Mouse (Mus musculus) heart, adult 18-20 months (tissue): Measurements from ENCODE around the gene Prepl. TPM values are rescaled to one million over a fixed set of nuclear protein-coding genes. Genes with fewer than 3 reads are reported as not detected.
A peak's percentile ranks its signal among the peaks of the same experiment; 100 is the strongest.

Experiments
- DNase-seq, 2 experiments: peaks; one replicate each; pipeline ENCODE4 v3.0.0; 2021 to 2022; ENCODE audit warnings: mixed read lengths in 1 of 2
- long read RNA-seq, 2 experiments: library from polyadenylated mRNA; stranded (forward); transcript quantifications; one replicate each; pipeline ENCODE4 v2.0.0; 2021
- total RNA-seq, 2 experiments: library from RNA; stranded (reverse); gene quantifications; 2 replicates each; pipeline ENCODE4 v1.2.3; 2021

Prepl gene
- 100 to 1,000 TPM; 115 to 119 TPM for total RNA-seq
- long read RNA-seq, experiment 1, transcript Prepl-202 (15 exons, 2,734 nt), result minor isoform, 13 of 44 reads
- long read RNA-seq, experiment 1, transcript Prepl-201 (14 exons, 3,255 nt), result major isoform, 23 of 44 reads
- long read RNA-seq, experiment 1, partial matches to known transcripts, result 4 of 44 reads
- long read RNA-seq, experiment 1, other reads (novel, unspliced or antisense), result 4 of 44 reads
- long read RNA-seq, experiment 2, transcript Prepl-202 (15 exons, 2,734 nt), result minor isoform, 6 of 23 reads
- long read RNA-seq, experiment 2, transcript Prepl-201 (14 exons, 3,255 nt), result major isoform, 13 of 23 reads
- long read RNA-seq, experiment 2, partial matches to known transcripts, result 2 of 23 reads
- long read RNA-seq, experiment 2, other reads (novel, unspliced or antisense), result 2 of 23 reads

DNA sequence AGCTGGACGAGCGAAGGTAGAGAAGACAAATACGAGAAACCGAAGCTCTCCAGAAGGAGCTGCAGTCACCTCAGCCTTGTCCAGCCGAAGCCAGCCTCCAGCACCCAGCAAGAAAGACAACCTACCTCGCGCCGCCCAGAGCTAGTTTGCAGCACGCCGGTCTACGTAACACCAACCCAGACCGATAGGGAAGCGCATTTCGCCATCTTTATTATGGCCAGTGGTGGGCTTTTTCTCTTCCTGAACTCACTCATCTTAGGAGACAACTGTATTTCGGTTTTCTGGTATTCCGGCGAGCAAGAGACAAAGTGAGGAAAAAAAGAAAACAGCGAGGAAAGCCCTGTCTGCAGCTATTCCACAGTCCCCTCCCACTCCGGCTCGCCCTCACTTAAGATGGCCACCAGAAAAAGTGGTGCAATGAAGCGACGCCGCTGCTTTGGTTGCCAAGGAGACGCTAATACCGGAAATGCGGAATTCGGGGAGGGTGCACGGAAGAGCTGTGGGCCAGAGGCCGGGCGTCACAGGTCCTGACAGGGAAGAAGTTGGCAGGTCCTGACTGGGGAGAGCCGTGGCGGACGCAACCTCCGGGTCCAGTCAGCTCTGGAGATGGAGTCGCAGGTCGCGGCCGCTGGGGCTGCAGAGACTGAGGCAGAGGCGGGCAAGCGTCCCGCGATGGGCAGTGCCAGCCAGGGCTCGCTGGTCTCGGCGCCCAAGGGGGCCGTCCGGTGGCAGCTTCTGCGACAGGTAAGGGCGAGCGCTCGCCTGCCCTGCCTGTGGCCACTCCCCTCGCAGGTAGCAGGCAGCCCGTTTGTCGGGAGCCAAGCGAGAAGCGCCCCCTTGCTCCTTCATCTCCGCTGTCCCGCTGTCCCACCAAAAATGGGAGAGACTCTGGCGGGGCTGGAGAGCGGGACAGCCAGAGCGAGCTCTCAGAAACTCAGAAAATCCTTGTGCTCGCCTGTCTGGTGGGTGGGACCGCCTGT lies at the start of gene Prepl, which contains the start of gene Camkmt:
Gene Prepl, minus strand, starts transcription at position 122 of the 980 bp plus-strand sequence.
Gene Camkmt, plus strand, starts transcription at position 433 of the 980 bp plus-strand sequence.
- DNase-seq, result peak; percentile 97 to 98

DNA sequence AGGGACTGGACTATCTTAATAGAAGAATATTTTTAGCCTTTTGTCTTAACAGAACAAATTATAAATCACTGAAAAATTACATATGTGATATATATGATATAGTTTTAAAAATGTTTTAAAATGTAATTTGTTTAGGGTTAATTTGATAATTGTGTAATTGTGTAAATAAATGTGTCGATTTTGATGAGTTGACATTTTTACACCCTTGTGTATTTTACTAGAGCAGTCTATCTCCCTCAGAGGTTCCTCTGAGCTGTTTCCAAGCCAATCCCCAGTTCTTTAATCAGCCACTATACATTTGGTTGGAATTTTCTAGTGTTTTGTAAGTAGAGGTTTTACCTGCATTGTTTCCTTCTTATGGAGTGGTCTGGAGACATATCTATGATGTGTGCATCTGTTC lies 48.4 kb upstream of the Prepl start:
- no peak for DNase-seq

DNA sequence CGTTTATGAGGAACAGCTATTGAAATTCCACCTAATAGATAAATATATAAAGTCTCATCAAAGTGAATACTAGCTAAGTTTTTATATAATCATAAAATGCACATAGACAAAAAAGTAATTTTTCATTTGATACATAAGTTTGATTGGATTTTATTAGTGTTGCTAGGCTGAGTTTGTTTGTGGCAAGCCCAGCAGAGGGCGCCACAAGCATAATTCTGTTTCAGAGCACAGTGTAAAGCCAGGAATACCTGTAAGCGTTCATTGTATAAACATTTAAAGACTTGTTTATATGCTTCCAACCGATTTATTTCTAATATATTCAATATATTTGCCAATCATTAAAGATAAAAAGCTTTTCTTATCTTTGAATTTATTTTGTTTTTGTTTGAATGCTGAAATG lies 26.6 kb upstream of the Prepl start:
- peak; percentile 13 to 78 for DNase-seq

DNA sequence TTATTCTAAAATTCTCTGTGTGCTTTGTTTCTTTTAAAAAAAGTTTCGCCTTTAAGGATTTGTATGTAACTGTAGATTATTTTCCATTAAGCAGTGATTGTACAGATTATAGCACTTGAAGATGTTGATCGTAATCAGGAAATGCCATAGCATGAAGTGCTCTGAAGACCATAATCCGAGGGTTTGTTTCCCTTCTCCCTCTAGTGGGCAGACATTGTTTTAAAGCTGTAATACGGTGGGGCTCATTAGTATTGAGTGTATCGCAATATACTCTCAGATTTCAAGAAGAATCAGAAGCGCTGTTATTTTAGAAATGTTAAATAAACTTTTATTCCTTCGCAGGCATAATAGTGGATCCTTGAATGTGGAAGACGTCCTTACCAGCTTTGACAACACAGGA lies 23.4 kb upstream of the Prepl start:
- no peak for DNase-seq

DNA sequence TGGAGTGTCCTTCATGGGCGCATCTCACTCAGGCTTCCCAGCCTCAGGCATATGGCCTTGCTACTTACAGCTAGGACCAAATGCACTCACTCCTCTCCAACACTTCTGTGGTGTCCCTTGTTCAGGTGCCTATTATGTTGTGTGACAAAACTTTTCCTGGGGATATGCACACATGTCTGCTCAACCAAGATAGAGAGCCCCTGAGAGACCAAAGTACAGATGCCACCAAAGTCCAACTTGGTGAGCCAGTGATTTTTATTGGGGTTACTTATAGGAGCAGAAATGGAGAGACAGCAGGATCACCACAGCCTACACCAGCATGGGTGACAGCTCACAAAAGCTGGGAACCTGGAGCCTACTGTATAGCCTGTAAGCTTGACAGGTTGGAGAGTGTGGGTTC lies 20.6 kb upstream of the Prepl start:
- no peak for DNase-seq

- DNase-seq, result no peak
Measured at GRCm38 (mm10) chr17:85103310-85103709, 13.3 kb upstream of the Prepl start.

GRCm38 (mm10) chr17:85101751-85102150 lies 11.7 kb upstream of the Prepl start:
- DNase-seq, result no peak

GRCm38 (mm10) chr17:85100232-85100631 lies 10.2 kb upstream of the Prepl start:
- no peak for DNase-seq

- no peak for DNase-seq
Measured at GRCm38 (mm10) chr17:85098677-85099323, 8.8 kb upstream of the Prepl start.

- no peak for DNase-seq
Measured at GRCm38 (mm10) chr17:85096396-85096795, 6.4 kb upstream of the Prepl start.

- DNase-seq, result no peak
Measured at GRCm38 (mm10) chr17:85091762-85092161, 1.7 kb upstream of the Prepl start.

- DNase-seq, result no peak
Measured at GRCm38 (mm10) chr17:85089621-85090020, 420 bp downstream of the Prepl start.

GRCm38 (mm10) chr17:85089011-85089410 lies 1.0 kb downstream of the Prepl start:
- peak; percentile 18 to 22 for DNase-seq

GRCm38 (mm10) chr17:85088401-85088800 lies 1.6 kb downstream of the Prepl start:
- no peak for DNase-seq

GRCm38 (mm10) chr17:85087591-85087990 lies 2.5 kb downstream of the Prepl start:
- DNase-seq, result peak; percentile 55 to 67

DNA sequence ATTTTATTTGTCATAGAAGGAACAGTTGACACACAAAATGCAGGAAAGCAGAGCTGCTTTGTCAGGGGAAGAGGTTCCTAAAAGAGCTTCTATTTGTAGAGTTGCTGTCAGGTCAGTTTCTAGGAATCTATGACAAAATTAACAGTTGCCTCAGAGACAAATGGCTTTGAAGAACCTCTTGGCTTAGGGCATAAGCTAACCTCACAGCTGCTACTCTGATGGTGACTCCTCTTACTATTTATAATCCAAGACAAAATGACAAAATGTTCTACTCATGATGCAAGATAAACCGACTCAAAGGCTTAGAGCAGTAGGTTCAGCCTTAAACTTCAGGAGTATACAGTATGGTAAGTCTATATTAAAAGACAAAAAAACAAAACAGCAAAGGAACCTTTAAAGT lies 3.5 kb downstream of the Prepl start:
- DNase-seq, result peak; percentile 39 to 54

DNA sequence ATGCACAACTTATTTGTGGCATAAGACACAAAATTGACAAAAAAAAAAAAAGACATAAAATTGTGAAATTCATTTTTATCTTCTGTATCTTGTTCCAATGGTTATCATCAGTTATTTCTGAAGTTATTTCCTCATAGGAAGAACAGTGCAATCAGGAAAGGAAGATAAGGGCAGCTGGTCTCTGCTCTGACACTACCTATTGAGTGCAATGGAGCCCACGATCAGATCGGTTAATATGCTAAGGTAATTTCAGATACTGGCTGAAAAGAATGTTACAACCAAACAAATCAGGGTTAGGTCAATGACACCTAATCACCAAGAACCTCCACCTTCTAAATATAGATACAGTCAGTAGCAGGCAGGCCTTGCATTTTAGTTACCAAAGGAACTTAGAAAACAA lies 4.7 kb downstream of the Prepl start:
- no peak for DNase-seq

GRCm38 (mm10) chr17:85080781-85081180 lies 9.3 kb downstream of the Prepl start:
- DNase-seq, result no peak

- DNase-seq, result no peak
Measured at GRCm38 (mm10) chr17:85079276-85079675, 10.8 kb downstream of the Prepl start.

GRCm38 (mm10) chr17:85074083-85074482 lies 16.0 kb downstream of the Prepl start:
- no peak for DNase-seq

GRCm38 (mm10) chr17:85073214-85073613 lies 16.8 kb downstream of the Prepl start:
- no peak for DNase-seq

GRCm38 (mm10) chr17:85072383-85072782 lies 17.7 kb downstream of the Prepl start:
- no peak for DNase-seq
